Mouse (Mus musculus) mesoderm, embryonic 11.5 days (tissue): ENCODE data around the gene Thada.
"Not testable (repeated sequence)": the region's sequence is repeated elsewhere in the genome, so short reads cannot be mapped to it uniquely, and the experiment has no call there.

ENCODE experiments used
- DNase-seq: peaks from one replicate; pipeline ENCODE4 v3.0.0-alpha.2; 2012; ENCODE audit warnings: low read depth, low spot score

Gene Thada

GRCm38 (mm10) chr17:84297976-84298375 is 168.0 kb downstream of the Thada start:
- DNase-seq: no peak

GRCm38 (mm10) chr17:84293221-84293620 is 172.8 kb downstream of the Thada start:
- DNase-seq: no peak

- DNase-seq: not testable (repeated sequence)
Measured at GRCm38 (mm10) chr17:84291228-84291627, 174.8 kb downstream of the Thada start.

GRCm38 (mm10) chr17:84287675-84288420 is 178.2 kb downstream of the Thada start:
- DNase-seq: no peak

- no peak for DNase-seq
Measured at GRCm38 (mm10) chr17:84286536-84286935, 179.5 kb downstream of the Thada start.

GRCm38 (mm10) chr17:84282388-84283280 is 183.4 kb downstream of the Thada start:
- no peak for DNase-seq

- DNase-seq: no peak
Measured at GRCm38 (mm10) chr17:84279001-84279400, 187.0 kb downstream of the Thada start.

- no peak for DNase-seq
Measured at GRCm38 (mm10) chr17:84278193-84278953, 187.6 kb downstream of the Thada start.

- no peak for DNase-seq
Measured at GRCm38 (mm10) chr17:84274999-84275398, 191.0 kb downstream of the Thada start.

GRCm38 (mm10) chr17:84274163-84274562 is 191.8 kb downstream of the Thada start:
- DNase-seq: peak; percentile 65

- no peak for DNase-seq
Measured at GRCm38 (mm10) chr17:84272557-84273261, 193.3 kb downstream of the Thada start.

- no peak for DNase-seq
Measured at GRCm38 (mm10) chr17:84271566-84272202, 194.3 kb downstream of the Thada start.

- no peak for DNase-seq
Measured at GRCm38 (mm10) chr17:84269722-84270121, 196.3 kb downstream of the Thada start.

GRCm38 (mm10) chr17:84268450-84268849 is 197.6 kb downstream of the Thada start:
- no peak for DNase-seq

- DNase-seq: no peak
Measured at GRCm38 (mm10) chr17:84267456-84268074, 198.4 kb downstream of the Thada start.

- no peak for DNase-seq
Measured at GRCm38 (mm10) chr17:84266161-84266948, 199.7 kb downstream of the Thada start.

- no peak for DNase-seq
Measured at GRCm38 (mm10) chr17:84265480-84266130, 200.4 kb downstream of the Thada start.

GRCm38 (mm10) chr17:84264305-84264704 is 201.7 kb downstream of the Thada start:
- no peak for DNase-seq

GRCm38 (mm10) chr17:84263591-84263990 is 202.4 kb downstream of the Thada start:
- DNase-seq: no peak
